Mouse (Mus musculus) hematopoietic stem cell, adult 5-6 weeks (primary cell): ENCODE data around the gene Gm9508. TPM values are rescaled to one million over a fixed set of nuclear protein-coding genes. Genes with fewer than 3 reads are reported as not detected.
"Not testable (repeated sequence)": the region's sequence is repeated elsewhere in the genome, so short reads cannot be mapped to it uniquely, and the experiment has no call there.

Experiments
- ATAC-seq, 2 experiments: fragments of 125-278 bp in 1 of 2; replicated peaks in 1 of 2; 2 replicates each; pipeline ENCODE4 v1.8.0; 2016 to 2017; ENCODE audit warnings: inconsistent platforms in 2 of 2, mild to moderate bottlenecking in 2 of 2, moderate number of reproducible peaks in 2 of 2, low read depth in 1 of 2, moderate TSS enrichment in 1 of 2; ENCODE audit not compliant: low FRiP score in 2 of 2, poor library complexity in 2 of 2, severe bottlenecking in 2 of 2, insufficient read depth in 1 of 2, low TSS enrichment in 1 of 2
- total RNA-seq: library from RNA; stranded (forward); fragments of 172-1452, 232-1000 nt; gene quantifications from 2 replicates; pipeline ENCODE4 v1.2.3, GENCODE M21; 2017

The Gm9508 gene
- not detected in 2 replicates for total RNA-seq

DNA sequence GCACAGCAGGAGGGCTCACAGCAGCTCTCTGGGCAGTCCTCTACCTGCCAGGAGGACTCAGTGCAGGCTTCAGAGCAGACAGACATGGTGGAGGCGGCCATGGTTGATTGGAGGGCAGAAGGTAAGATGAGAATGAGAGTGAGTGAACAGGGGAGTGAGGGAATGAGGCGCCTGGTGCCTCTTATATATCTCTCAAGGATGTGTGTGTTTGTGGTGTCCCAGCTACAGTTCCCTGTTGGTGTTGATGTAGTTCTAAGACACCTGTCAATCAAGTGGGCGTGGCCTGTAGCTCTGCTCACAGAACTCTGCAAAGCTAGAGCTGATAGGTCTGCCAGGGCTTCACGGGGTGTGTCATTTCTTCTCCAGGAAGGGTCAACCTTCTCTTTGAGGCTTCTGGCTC is at the start of gene Gm9508:
TSS of gene Gm9508 (minus strand) at position 101 of the 400 bp plus-strand sequence.
- no peak for ATAC-seq

DNA sequence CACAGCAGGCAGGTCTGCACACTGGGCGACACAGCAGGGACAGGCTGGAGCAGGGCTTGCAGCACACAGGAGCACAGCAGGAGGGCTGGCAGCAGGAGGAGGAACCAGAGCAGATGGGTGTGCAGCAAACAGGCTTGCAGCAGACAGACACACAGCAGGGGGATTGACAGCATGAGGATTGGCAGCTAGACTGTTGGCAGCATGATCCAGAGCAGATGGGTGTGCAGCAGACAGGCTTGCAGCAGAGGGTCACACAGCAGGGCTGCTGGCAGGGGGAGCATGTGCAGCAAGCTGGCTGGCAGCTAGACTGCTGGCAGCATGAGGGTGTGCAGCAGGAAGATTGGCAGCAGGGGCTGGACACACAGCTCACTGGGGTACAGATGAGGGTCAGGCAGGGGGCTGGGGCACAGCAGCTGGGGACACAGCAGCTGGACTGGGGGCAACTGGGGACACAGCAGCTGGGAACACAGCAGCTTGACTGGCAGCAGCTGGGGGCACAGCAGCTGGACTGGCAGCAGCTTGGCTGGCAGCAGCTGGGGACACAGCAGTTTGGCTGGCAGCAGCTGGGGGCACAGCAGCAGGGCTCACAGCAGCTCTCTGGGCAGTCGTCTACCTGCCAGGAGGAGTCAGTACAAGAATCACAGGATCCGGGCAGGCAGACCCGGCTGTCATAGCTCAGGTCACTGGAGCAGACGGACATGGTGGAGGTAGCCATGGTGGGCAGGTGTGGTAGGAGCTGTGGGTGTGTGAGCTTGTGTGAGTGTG is 45.1 kb upstream of the Gm9508 start, which contains the start of gene Gm18596:
TSS of gene Gm18596 (minus strand) at position 715 of the 765 bp plus-strand sequence.
- not testable (repeated sequence) for ATAC-seq

DNA sequence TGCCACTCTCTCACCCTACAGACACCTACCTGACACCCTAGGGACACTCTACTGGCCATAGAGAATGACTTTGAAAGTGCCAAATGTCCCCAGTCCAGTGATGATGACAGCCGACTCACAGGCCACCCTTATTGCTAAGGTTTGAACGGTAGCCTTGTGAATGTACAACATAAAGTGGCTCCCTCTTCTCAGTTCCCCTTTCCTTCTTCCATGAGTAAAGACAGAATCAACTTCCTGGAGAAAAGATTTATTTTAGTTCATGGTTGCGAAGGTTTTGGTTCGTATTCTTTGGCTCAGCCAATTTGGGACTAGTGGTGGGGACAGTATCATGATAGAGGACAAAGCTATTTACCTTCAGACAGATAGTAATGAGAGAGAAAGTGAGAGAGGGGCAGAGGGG is 41.9 kb upstream of the Gm9508 start:
- ATAC-seq = no peak

DNA sequence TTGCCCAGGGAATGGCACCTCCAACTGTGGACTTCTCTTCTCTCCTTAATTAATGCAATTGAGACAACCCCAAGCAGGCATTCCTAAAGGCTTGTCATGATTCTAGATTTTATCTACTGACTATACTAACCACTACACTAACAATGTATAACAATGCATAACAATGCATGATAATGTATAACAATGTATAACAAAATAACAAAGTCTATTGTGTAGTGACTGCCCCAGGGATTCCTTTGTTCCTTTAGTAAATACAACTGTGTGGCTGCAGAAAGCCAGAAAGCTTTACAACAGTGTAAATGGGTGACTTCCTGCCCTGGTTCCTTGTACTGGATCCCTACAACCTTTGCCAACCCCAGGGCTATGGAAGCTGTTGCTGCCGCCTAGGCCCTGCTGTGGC is 38.9 kb upstream of the Gm9508 start:
- no peak for ATAC-seq

DNA sequence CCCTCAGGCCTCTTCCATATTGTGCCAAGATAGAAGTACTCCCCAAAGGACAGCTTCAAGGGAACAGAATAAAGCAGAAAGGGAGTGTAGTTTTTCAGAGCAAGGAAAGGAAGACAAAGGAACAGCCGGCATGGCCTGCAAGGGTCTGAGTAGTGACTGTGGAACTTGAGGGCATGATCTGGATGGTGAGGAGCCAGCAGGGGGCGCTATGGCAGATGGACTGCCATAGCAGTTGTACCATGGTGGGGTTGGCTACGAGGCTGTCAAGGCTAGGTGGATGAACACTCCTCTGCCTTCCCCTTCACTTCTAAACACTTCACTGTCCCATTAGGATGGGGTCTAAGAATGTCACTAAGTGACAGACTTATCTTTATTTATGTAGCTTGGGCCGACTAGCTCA is 32.2 kb upstream of the Gm9508 start:
- ATAC-seq = 0 out of 4 replicates have a peak, but pooled peaks of 1 of the 2 experiments have one; percentile 28

DNA sequence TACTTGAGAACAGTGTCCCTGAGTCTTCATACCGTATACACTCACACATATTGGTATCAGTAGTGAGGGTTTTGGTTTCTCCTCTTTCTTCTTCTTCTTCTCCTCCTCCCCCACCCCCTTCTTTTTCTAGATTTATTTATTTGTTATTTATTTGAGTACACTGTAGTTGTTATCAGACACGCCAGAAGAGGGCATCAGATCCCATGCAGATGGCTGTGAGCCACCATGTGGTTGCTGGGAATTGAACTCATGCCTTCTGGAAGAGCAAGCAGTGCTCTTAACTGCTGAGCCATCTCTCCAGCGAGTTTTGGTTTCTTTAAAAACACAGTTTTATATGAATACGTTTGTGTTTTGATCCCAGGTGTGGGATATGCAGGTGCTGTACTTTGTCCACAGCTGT is 31.2 kb upstream of the Gm9508 start:
- no peak for ATAC-seq

DNA sequence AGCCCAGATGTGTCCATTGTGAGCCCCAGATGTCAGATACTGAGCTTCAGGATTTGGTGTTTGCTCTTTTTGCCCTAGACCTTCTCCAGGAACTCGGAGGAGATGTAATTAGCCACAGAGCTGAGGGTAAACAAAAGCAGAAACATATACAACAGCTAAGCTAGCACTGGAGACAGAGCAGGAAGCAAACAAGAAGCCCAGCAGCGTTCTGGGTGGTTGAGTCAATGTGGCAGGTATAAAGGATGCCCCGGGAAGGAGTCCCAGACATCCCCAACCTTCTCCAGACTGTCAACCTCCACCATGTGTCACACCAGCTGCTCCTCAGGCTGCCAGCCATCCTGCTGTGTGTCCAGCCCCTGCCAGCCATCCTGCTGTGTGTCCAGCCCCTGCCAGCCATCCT is 29.2 kb upstream of the Gm9508 start, which contains the start of gene Gm10100:
TSS of gene Gm10100 (plus strand) at position 301 of the 400 bp plus-strand sequence.
- no peak for ATAC-seq

DNA sequence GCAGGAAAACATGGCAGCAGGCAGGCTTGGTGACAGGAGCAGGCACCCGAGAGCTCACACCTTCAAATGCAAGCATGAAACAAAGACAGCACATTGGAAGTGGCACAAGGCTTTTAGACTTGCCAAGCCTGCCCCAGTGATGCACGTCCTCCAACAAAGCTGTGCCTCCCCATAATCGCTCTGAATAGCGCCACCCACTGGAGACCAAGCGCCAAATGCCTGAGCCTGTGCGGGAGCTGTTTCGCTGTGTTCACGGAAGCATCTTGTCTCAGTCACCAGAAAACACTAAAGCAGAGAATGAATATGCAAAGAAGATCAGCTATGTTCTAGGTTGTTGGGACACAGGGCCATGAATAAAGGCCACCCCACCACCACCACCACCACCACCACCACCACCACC is 27.8 kb upstream of the Gm9508 start:
- ATAC-seq = no peak

DNA sequence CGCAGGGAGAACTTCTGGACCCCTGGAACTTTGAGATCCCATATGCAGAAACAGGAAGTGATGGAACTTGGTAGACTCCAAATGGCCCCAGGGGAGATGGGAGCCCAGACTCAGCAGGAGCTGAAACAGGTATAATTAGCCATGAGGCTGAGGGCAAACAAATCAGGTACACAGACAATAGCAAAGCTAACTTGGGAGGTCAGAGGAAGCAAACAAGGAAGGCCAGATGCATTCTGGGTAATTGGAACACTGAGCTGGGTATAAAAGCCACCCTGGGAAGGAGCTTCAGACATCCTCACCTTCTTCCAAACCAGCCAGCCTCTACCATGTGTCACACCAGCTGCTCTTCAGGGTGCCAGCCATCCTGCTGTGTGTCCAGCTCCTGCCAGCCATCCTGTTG is 23.3 kb upstream of the Gm9508 start, which contains the start of gene Krtap12-1:
TSS of gene Krtap12-1 (plus strand) at position 301 of the 400 bp plus-strand sequence.
- ATAC-seq = not testable (repeated sequence)

DNA sequence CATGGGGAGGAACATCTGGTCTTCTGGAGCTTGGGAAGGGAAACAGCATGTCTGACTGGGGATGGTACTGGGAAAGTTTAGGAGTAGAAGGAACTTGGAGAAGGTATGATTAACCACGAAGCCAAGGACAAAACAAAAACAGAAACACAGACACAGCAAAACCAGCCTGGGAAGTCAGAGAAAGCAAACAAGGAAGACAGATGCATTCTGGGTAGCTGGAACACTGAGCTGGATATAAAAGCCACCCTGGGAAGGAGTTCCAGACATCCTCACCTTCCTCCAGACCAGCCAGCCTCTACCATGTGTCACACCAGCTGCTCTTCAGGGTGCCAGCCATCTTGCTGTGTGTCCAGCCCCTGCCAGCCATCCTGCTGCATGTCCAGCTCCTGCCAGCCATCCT is 18.5 kb upstream of the Gm9508 start, which contains the start of gene Gm10142:
TSS of gene Gm10142 (plus strand) at position 301 of the 400 bp plus-strand sequence.
- no peak for ATAC-seq

DNA sequence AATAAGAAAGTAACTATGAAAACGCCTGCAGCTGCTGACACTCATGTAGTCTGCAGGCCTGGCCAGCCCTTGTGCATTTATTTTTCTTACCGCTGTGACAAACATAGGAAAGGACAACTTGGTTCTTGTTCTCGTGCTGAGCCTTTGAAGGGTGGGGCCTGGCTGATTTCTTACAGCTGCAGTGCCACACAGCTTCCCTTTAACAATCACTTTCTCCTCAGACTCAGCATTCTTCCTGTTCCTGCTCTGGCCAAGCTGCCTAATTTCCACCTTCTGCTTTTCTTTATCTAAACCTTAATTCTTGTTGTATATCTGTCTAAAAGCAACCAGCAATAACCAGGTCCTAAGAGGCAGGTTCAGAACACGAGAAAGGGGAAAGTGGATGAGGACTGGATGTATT is 16.7 kb upstream of the Gm9508 start:
- 0 out of 4 replicates have a peak, but pooled peaks have one; percentile 41 to 73 for ATAC-seq

DNA sequence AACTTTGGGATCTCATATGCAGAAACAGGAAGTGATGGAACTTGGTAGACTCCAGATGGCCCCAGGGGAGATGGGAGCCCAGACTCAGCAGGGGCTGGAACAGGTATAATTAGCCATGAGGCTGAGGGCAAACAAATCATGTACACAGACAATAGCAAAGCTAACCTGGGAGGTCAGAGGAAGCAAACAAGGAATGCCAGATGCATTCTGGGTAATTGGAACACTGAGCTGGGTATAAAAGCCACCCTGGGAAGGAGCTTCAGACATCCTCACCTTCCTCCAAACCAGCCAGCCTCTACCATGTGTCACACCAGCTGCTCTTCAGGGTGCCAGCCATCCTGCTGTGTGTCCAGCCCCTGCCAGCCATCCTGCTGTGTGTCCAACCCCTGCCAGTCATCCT is 14.1 kb upstream of the Gm9508 start, which contains the start of gene Gm10024:
TSS of gene Gm10024 (plus strand) at position 301 of the 400 bp plus-strand sequence.
- ATAC-seq = not testable (repeated sequence)

DNA sequence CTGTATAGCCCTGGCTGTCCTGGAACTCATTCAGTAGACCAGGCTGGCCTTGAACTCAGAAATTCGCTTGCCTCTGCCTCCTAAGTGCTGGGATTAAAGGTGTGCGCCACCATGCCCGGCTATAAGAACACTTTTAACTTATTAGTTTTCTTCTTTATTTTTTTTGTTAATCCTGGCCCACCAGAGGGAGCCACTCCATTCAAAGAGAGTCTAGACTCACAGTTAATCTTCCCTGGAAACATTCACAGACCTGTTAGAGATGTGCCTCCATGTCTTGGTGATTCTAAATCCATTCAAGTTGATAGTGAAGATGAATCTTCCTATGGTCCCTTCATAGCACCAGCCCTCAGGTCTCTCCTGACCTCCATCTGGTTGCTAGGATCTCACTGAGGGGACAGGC is 12.8 kb upstream of the Gm9508 start:
- no peak for ATAC-seq

DNA sequence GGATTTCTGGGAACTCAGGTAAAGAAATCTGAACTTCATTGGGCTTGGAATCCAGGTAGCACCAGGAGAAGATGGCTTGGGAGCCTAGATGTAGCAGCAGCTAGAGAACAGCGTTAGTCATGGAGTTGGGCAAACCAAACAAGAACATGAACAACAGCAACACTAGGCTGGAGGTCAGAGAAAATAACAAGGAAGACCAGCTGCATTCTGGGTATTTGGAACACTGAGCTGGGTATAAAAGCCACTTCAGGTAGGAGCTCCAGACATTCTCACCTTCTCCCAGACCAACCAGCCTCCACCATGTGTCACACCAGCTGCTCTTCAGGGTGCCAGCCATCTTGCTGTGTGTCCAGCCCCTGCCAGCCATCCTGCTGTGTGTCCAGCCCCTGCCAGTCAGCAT is 9.3 kb upstream of the Gm9508 start, which contains the start of gene Gm10272:
TSS of gene Gm10272 (plus strand) at position 301 of the 400 bp plus-strand sequence.
- ATAC-seq = no peak

DNA sequence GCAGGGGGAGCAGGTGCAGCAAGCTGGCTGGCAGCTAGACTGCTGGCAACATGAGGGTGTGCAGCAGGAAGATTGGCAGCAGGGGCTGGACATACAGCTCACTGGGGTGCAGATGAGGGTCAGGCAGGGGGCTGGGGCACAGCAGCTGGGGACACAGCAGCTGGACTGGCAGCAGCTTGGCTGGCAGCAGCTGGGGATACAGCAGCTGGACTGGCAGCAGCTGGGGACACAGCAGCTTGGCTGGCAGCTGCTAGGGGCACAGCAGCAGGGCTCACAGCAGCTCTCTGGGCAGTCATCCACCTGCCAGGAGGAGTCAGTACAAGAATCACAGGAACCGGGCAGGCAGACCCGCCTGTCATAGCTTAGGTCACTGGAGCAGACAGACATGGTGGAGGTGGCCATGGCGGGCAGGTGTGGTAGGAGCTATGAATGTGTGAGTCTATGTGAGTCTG is 6.7 kb downstream of the Gm9508 start, which contains the start of gene Gm19402:
TSS of gene Gm19402 (minus strand) at position 402 of the 452 bp plus-strand sequence.
- ATAC-seq = not testable (repeated sequence)

DNA sequence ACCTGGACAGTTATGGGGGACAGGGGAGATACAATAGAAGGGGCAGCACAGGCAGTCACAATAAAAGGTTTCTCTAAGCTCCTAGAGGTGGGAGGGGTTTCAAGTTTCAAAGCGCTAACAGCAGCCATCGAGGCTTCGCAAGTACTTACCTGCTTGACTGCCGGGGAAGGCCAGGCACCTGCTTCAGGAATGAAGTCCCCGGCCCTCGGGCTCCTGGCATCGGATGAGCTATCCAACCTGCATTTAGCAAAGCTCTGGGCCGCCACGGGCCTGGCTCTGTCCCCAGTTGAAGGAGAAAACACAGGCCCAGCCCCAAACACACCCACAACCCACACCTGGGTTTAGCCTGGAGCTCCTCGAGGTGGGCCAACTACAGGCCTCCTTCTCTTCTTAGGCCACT is 10.0 kb downstream of the Gm9508 start:
- no peak for ATAC-seq

DNA sequence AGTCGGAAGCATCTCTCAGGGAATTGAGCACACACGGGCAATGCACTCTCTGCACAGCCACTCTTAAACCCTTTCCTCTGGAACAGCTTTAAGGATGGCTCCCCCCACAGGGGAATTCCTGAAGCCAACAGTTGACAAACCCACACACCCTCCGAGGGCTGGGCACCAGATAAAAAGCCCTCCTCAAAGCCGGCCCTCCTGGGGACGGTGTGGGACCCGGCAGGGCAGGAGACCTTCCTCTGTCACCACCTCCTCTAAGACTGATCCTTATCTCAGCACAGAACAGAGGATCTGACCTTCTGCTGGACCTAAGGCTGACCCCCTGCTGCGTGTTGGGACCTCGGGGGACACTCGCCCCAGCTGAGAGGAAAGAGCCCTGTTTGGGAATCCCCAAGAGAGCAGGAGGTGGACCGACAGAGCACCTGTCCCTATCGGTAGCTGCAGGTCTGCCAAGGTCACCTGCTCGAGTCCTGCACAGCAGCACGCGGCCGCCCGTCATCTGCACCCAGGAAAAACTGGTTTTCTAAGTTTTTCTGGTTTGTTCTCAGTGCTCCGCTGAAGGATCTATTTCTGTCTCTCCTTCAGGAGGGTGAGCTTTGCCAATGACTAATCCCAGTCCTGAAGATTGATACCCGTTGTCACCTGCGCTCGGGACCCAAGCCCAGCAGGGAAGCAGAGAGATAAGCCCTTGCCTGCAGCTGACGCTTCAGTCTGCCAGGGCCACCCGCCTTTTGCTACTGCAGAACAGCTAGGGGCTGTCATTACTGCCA is 11.0 kb downstream of the Gm9508 start, which contains the start of gene Tspear:
TSS of gene Tspear (plus strand) at position 675 of the 770 bp plus-strand sequence.
- ATAC-seq = no peak

DNA sequence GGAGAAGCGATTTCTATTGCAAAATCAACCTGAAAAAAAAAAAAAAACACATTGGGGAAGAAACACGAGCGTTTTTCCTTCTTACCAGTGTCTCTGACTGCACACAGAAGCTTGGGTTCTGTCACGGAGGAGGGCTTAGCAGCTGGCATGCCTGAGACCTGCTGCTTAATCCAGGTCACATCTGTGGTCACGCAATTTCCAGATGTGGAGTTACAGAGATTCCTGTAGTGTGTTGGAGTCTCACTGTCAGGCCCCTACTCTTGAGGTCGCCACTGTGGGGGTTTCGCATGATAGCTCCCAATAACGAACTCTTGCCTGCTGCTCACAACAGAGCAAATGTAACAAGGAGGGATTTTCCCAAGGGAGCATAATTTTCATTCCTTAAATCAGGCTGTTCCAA is 12.9 kb downstream of the Gm9508 start:
- ATAC-seq = no peak
